Mouse (Mus musculus): ENCODE measurements around the gene 1700047I17Rik2.
"Not testable (repeated sequence)": the region's sequence is repeated elsewhere in the genome, so short reads cannot be mapped to it uniquely, and the experiment has no call there.

Gene 1700047I17Rik2

GRCm38 (mm10) chr12:55199306-55199705 lies at the start of gene 1700047I17Rik2:
Gene 1700047I17Rik2, plus strand, starts transcription at chr12:55199592.
- DNase-seq (ENCODE audit: low read depth, low spot score), result not testable (repeated sequence)

GRCm38 (mm10) chr12:55154559-55155448 lies 44.6 kb upstream of the 1700047I17Rik2 start, which contains the start of gene Srp54b:
Gene Srp54b, plus strand, starts transcription at chr12:55155104.
- not testable (repeated sequence) for DNase-seq (ENCODE audit: low read depth, low spot score)

GRCm38 (mm10) chr12:55155449-55155783 lies 44.0 kb upstream of the 1700047I17Rik2 start:
- DNase-seq (ENCODE audit: low read depth, low spot score), result not testable (repeated sequence)

GRCm38 (mm10) chr12:55167034-55167557 lies 32.3 kb upstream of the 1700047I17Rik2 start:
- DNase-seq (ENCODE audit: low read depth, low spot score), result not testable (repeated sequence)

GRCm38 (mm10) chr12:55187686-55188085 lies 11.7 kb upstream of the 1700047I17Rik2 start:
- not testable (repeated sequence) for DNase-seq (ENCODE audit: low read depth, low spot score)

- not testable (repeated sequence) for DNase-seq (ENCODE audit: low read depth, low spot score)
Measured at GRCm38 (mm10) chr12:55189127-55189526, 10.3 kb upstream of the 1700047I17Rik2 start.

GRCm38 (mm10) chr12:55199799-55200198 lies 407 bp downstream of the 1700047I17Rik2 start:
- DNase-seq (ENCODE audit: low read depth, low spot score), result not testable (repeated sequence)

- DNase-seq (ENCODE audit: low read depth, low spot score), result not testable (repeated sequence)
Measured at GRCm38 (mm10) chr12:55212944-55213343, 13.6 kb downstream of the 1700047I17Rik2 start.

- DNase-seq (ENCODE audit: low read depth, low spot score), result not testable (repeated sequence)
Measured at GRCm38 (mm10) chr12:55229626-55230519, 30.5 kb downstream of the 1700047I17Rik2 start, which contains the start of gene Srp54c. Gene Srp54c, plus strand, starts transcription at chr12:55230168.

GRCm38 (mm10) chr12:55230520-55230861 lies 31.1 kb downstream of the 1700047I17Rik2 start:
- not testable (repeated sequence) for DNase-seq (ENCODE audit: low read depth, low spot score)

- not testable (repeated sequence) for DNase-seq (ENCODE audit: low read depth, low spot score)
Measured at GRCm38 (mm10) chr12:55242243-55242642, 42.9 kb downstream of the 1700047I17Rik2 start.

GRCm38 (mm10) chr12:55261950-55262349 lies 62.6 kb downstream of the 1700047I17Rik2 start:
- not testable (repeated sequence) for DNase-seq (ENCODE audit: low read depth, low spot score)

GRCm38 (mm10) chr12:55263385-55263784 lies 64.0 kb downstream of the 1700047I17Rik2 start:
- DNase-seq (ENCODE audit: low read depth, low spot score), result not testable (repeated sequence)

Measured in c-Kit-negative CD71-positive TER-119-positive erythroid progenitor cells, embryonic 14.5 days (primary cell).